Mouse (Mus musculus): ENCODE results near the gene Ndst4.

DNA sequence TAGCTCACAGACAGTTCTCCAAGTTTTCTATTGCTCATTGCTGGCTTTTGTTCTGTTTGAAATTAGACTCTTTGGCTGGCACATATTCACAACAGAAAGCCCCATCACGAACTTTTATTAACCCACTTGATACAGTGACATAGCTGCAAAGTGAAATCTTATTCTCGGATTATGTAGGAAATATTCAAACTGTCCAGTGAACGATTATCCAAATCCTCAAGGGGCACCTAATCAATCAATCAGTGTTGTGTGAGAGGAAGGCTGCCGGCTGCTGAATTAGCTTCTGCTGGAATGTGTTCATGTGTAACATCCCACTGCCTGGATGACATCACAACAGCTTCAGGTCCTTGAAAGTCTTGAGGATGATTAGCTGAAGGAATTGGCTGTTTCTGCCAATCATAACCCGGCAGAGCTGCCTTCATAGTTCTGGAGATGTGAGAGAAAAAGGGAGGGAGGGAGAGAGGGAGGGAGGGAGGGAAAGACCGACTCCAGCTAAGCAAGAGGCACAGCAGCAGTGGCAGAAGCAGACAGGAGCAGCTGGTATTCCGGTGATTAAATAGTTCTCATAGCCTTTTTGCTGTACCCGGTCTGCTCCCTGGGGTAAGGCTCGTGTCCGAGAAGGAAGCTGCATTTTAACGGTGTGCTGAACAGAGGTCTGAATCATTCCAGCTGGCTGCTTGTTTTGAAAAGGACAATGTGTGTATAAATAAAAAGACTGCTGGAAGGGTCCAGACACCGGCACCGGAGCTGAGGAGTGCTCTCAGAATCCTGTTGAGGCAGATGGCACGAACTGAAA is at the start of gene Ndst4:
- TF ChIP-seq CTCF (IDR thresholded peaks at IDR 0.05; ENCODE audit: extremely low read depth, insufficient read length, insufficient replicate concordance, low read depth, low read length) (no peak), POLR2A (IDR thresholded peaks at IDR 0.05; ENCODE audit: low read depth, low read length) (no peak)
